Mouse (Mus musculus): ENCODE data around the gene Hook2.

The Hook2 gene

DNA sequence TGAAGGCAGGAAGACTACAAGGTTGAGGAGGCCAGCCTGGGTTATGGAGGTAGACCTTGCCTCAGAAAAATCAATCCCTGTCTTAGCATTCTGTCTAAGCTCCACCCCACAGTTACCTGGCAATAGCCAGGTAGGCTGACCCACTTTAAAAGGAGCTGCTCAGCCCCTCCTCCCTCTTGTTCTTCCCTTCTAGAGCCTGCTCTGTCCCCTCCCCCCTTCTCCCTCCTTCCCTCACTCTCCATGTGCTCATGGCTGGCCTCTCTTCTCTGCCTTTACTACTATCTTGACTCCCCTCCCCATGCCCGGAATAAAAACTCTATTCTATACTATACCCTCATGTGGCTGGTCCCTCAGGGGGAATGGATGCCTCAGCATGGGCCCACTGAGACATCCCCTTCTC lies 43.5 kb downstream of the Hook2 start:
- DNase-seq, result peak in 1 of 2 experiments; percentile 23

DNA sequence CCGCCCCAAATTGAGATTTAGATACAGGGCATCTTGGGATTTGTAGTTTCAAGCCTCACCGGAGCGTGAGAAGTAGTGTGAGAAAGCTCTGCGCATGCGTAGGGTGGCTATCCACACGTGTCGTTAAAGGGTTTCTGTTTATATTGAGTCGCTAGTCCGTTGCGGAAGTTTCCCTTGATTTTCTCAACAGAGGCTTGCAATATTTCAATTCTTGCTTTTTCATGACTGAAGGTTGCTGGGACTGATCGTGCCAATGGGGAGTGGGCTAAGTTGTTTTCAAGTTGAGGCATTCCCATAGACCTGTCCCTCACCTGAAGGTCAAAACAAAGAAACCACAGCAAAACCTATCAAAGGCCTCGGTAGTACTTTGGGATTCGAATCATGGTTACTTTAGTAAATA lies 44.4 kb downstream of the Hook2 start:
- peak; percentile 81 to 85 for DNase-seq

DNA sequence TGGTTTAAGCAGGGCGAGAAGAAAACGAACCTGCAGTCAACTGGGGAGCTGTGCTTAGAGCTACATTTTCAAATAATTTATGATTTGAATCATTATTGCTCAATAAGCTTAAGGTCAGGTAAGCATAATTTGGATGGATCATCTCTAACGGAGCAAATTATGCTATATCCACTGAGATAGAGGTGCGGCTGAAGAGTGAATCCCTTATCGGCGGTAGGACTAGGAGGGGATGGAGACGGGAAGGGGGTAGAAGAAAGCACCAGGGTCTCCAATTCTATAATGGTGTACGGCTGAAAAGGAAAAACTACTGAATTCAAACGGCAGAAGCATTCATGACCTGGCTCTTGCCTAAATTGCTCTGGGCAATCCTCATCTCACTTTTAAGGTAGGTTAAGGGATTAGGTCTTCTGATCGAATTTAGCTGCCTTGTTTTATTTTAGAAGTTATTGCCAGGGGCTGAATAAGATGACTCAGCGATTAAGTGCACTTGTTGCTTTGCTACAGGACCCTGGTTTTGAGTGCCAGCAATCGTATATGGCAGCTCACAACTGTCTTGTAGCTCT lies 44.8 kb downstream of the Hook2 start:
- no peak for DNase-seq

DNA sequence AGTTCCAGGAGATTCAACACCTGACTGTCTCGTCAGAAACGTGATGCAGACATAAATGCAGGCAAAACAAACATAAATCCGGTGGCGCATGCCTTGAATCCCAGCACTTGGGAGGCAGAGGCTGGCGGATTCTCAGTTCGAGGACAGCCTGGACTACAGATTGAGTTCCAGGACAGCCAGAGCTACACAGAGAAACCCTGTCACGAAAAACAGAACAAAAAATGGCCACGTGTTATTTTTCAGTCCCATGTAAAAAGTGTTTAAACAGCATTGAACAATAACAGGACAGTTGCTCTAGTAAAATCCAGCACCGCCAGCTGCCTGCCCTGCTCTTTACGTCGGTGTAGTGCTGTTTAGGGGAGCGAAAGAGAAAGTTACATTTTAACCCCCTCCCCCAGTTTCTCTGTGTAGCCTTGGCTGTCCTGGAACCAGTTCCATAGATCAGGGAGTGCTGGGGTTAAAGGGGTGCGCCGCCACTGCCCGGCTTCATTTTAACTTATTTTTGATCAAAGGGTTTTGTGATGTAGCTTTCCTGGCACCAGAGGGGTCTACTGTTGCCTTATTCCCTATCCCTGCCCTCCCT lies 45.4 kb downstream of the Hook2 start:
- peak; percentile 37 to 46 for DNase-seq

DNA sequence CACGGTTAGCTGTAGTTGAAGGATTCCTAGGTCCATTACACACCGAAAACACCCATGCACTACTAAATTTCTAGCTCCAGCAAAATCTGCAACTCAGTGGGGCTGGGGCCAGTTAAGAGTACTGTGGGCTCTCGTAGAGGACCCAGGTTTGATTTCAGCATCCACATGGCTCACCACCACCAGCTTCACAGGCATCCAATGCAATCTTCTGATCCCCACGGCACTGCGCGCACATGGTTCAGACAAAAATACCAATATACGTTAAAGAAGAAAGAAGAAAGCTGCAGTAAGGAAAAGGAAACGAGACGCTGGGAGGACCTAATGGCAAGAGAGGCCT lies 45.9 kb downstream of the Hook2 start:
- no peak for DNase-seq

DNA sequence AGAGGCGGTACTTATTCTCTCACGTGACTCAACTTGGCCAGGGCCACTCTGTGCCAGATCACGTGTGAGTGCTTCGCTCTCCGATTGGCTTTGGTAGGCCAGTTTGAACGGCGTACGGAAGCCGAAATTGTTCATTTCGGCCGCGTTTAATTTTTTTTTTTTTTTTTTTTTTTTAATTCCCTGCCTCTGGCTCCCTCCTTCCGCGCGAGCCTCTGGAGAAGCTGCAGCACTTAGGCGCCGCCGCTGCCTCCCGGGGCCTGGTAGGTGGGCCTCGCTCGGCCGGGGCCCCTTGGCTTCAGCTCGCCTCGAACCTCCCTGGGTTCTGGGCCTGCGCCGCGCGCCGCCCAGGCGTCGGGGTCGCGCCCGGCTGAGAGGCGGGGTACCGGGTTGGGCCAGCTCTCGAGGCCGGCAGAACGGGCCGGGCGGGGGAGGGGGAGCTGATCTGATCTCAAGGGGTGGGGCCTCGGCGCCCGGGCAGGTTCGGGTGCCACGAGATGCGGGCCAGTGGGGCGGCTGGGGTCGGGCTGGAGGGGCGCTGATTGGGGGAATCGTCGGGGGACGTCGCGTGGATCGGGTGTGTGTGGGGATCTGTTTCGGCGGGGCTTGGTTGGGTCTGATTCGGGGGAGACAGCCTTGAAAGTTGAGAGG lies 46.4 kb downstream of the Hook2 start, which contains the start of gene Tnpo2:
TSS of gene Tnpo2 (plus strand) at position 198 of the 648 bp plus-strand sequence.
- peak; percentile 90 to 95 for DNase-seq

DNA sequence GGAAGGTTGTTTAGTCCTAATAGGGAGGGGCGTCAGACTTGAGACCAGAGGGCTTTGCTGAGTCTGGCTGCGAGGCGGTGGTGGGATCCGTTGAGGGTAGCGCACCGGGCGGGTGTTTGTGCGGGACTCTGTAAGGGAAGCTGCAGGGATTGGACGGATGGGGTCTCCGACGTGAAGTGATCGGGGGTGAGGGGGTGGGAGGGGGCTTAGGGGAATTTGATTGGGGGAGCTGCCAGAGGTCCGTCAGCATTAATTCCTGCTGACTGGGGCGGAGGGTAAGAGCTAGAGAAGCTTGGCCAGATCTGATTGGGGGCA lies 46.9 kb downstream of the Hook2 start:
- no peak for DNase-seq

DNA sequence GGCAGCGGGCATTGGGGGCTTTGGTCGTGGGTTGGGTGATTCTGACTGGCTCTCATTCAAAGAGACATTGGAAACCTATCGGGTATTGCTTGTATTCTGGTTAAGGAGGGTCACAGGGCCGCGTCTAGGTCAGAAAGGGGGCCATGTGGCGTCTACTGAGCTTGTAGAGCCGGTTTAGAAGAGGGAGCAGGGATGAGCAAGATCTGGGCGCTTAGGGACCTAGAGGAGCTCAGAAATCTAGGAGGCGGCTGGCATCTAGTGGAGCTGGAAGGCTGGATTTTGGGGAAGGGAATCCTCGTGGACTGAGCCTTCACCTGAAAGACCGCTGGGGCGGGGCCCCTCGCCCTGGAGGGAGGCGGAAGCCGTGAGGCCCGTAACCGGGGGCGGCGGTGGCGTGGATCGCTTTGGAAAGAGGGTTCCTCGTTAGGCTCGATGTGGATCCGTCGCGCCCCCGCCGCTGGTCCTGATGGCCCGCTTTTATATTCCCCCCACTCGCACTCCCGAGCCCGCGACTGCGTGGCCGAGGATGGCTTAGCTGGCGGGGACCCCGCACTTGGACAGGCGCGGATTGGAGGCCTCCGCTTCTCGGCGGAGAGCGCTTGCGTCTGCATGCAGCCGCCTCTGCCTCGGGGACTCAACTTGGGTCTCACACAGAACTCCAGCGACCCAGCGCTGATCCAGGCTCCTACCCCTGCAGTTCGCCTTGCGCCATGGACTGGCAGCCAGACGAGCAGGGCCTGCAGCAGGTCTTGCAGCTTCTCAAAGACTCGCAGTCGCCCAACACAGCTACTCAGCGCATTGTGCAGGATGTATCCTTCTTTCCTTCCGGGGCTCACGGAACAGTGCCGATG lies 47.5 kb downstream of the Hook2 start:
- DNase-seq, result peak; percentile 61 to 62

DNA sequence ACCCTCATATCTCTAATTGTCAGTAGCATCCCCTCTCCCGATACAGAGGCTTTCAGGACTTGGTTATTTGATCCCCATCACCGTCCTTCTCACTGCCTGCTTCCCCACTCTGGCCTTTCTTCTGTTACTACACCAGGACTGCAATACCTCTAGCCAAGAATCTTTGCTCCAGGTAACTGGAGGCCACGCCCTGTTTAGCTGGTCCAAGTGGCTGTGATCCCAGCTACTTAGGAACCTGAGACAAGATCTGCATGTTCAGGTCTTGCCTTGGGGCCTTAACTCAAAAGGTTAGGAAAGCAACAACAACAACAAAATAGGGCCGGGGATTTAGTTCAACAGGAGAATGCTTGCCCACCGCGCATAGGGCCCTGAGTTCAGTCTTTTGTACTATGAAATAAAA lies 53.2 kb downstream of the Hook2 start:
- no peak for DNase-seq

Data from lung, postnatal 4 days (tissue).